15 mouse cellular contexts compared by ENCODE assay signal in genomic region chr2:138285811-138286210, GRCm38 (mm10). TPM values are rescaled to one million over a fixed set of nuclear protein-coding genes. Genes with fewer than 3 reads are reported as not detected.
A peak's percentile ranks its signal among the peaks of the same experiment; 100 is the strongest.
DNase-seq lines count a peak whose midpoint lies in the region.
"Had no signal": no experiment of that assay in that cellular context is flagged by ENCODE, and none has a peak within 500 bp of the region (broad histone marks: within the 10 kb centered on the region; RNA-seq: fewer than 3 reads in every experiment).

No protein-coding gene starts in this region.

- peak; percentile 47 for DNase-seq in adrenal gland, postnatal 10 days
- no peak for DNase-seq in adrenal gland, adult 18-20 months (ENCODE audit: low spot score in 2 of 2)
- peak; percentile 67 for DNase-seq in left cerebral cortex, postnatal 4 days
- no peak for DNase-seq in left cerebral cortex, postnatal 36 days (ENCODE audit: low spot score in 2 of 2)
- peak; percentile 92 for DNase-seq in cerebellum, adult 11-12 months
- DNase-seq in cerebellum, postnatal 25 days, result peak; percentile 91 to 93
- no peak for DNase-seq in MN1 (ENCODE audit: low spot score)
- DNase-seq in layer of hippocampus, adult 18-20 months (ENCODE audit: low spot score in 2 of 2), result no peak
- DNase-seq: adrenal gland, postnatal 25 days; embryo, embryonic 11 days; heart, postnatal 36 days; liver, postnatal 0 days; right cerebral cortex, adult 18-20 months; thymus, adult 2 months had no signal

- intact Hi-C loops in left cerebral cortex, postnatal 4 days (cut with DNase I), result no loop called here
- intact Hi-C loops in left cerebral cortex, postnatal 36 days (cut with DNase I), result loop anchor here (10.0 kb wide), 2 partner anchors 849 to 1089 kb away; no protein-coding TSS in a partner anchor

RNA-seq across cellular contexts. Expression of gene Btbd3, which starts 29.4 kb away (rescaled TPM):
- 10 to 100 TPM; 24.6 to 28.2 TPM for total RNA-seq in adrenal gland, postnatal 10 days (2021)
- total RNA-seq in adrenal gland, adult 18-20 months (2021), result 10 to 100 TPM; 16.2 to 21.8 TPM
- total RNA-seq in left cerebral cortex, postnatal 4 days (2021), result 10 to 100 TPM; 64.2 to 72.0 TPM
- 100 to 1,000 TPM; 128 to 153 TPM for total RNA-seq in left cerebral cortex, postnatal 36 days (2021)
- total RNA-seq in layer of hippocampus, adult 18-20 months (2021), result 100 to 1,000 TPM; 186 to 197 TPM
- total RNA-seq: MEL had no signal

Comparison
In these comparisons a context has a peak if more than half of its experiments do, and no peak if none do; other contexts are left out.
1. DNase-seq: peak in adrenal gland, postnatal 10 days (single experiment), left cerebral cortex, postnatal 4 days (single experiment), cerebellum, adult 11-12 months (single experiment) and cerebellum, postnatal 25 days (2 of 2); none in adrenal gland, adult 18-20 months (0 of 2), left cerebral cortex, postnatal 36 days (0 of 2), MN1 (single experiment) and layer of hippocampus, adult 18-20 months (0 of 2).